8 mouse cellular contexts compared by ENCODE assay signal in the genomic region with DNA sequence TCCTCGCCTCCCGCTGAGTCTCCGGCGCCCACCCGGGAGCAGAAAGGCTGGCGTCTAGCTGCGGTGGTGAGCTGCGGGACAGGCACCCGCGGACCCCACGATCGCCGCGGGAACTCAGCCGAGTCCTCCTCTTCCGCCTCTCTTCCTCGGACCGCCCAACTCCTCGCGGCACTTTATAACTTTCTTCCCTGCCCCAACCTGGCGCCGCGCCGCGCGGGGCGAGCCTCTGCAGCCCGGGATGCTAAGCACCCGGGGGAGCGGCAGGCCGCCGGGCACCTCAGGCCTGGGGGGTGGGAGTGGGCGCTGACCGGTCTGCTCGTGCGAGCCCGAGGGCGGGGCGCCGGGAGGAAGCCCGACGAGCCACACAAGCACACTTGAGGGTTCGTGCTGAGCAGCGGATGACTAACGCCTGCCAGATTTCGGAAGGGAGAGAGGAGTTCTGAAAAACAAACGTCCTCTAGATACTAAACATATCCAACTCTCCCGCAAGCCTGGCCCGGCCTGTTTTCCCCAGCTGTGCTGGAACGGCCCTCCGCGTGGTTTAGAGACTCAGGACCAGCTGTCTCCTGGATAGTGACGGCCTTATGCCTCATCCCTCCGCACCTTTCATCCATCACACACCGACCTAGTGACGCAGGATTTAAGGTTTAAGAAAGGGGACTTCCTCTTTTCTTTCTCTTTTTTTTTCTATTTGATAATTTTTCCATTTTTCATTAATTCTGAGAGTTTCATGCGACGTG. TPM values are rescaled to one million over a fixed set of nuclear protein-coding genes. Genes with fewer than 3 reads are reported as not detected.
A peak's percentile ranks its signal among the peaks of the same experiment; 100 is the strongest.
DNase-seq lines count a peak whose midpoint lies in the region; ATAC-seq and TF ChIP-seq lines count a peak whose summit lies in the region.

A gene (minus strand): TSS at position 142 of the 740 bp plus-strand sequence.

- H3K27me3 ChIP-seq in ES-Bruce4 (ENCODE audit: control insufficient read depth, insufficient read depth, low read length, poor library complexity, severe bottlenecking), result peaks cover 15% of the 10 kb centered on the region
- H3K27me3 ChIP-seq in forebrain, postnatal 0 days (ENCODE audit: insufficient read depth, low read length), result no peaks in the 10 kb centered on the region
- peaks cover 2% of the 10 kb centered on the region; the same call in 1 of the 2 replicates for H3K27me3 ChIP-seq in lung, embryonic 16.5 days (ENCODE audit: control insufficient read depth, insufficient read depth, low read depth, low read length)

- peak within 1 kb of the TSS; percentile 28 for H3K9ac ChIP-seq in ES-Bruce4 (ENCODE audit: low read depth, poor library complexity, severe bottlenecking)
- peak within 1 kb of the TSS; percentile 50 for H3K9ac ChIP-seq in forebrain, postnatal 0 days
- H3K9ac ChIP-seq in lung, embryonic 16.5 days (ENCODE audit: low read length), result peak within 1 kb of the TSS; percentile 71

- H3K4me3 ChIP-seq in ES-Bruce4 (ENCODE audit: low read depth, low read length), result peak within 1 kb of the TSS; percentile 52
- H3K4me3 ChIP-seq in forebrain, postnatal 0 days (ENCODE audit: low read depth, low read length), result peak within 1 kb of the TSS; percentile 61
- H3K4me3 ChIP-seq in lung, embryonic 16.5 days (ENCODE audit: low read length), result peak within 1 kb of the TSS; percentile 76

- no peaks in the 10 kb centered on the region for H3K36me3 ChIP-seq in ES-Bruce4 (ENCODE audit: control insufficient read depth, insufficient read depth, low read length, poor library complexity, severe bottlenecking)
- no peaks in the 10 kb centered on the region for H3K36me3 ChIP-seq in forebrain, postnatal 0 days (ENCODE audit: insufficient read depth)
- peaks cover 4% of the 10 kb centered on the region; the same call in 1 of the 2 replicates for H3K36me3 ChIP-seq in lung, embryonic 16.5 days (ENCODE audit: control insufficient read depth, insufficient read depth, low read length)

- intact Hi-C loops in heart, postnatal 14 days (cut with DNase I), result loop anchor here (5.0 kb wide), 1 partner anchor 136 kb away; a partner anchor contains a TSS

- ATAC-seq in forebrain, postnatal 0 days, result peak; percentile 54
- ATAC-seq in lung, embryonic 16.5 days (ENCODE audit: low read depth), result peak; percentile 84
- ATAC-seq in neutrophil, adult 5-6 weeks (ENCODE audit: extremely low read depth, insufficient number of reproducible peaks, low FRiP score, poor library complexity, severe bottlenecking), result peak; percentile 43

- WGBS in forebrain, postnatal 0 days, result 4% methylated on average over 58 of the region's 58 CpGs
- WGBS in lung, embryonic 16.5 days, result 2% methylated on average over 52 of the region's 58 CpGs

- H3K4me1 ChIP-seq in ES-Bruce4 (ENCODE audit: control insufficient read depth, insufficient read depth, low read length), result no peaks in the 10 kb centered on the region
- H3K4me1 ChIP-seq in forebrain, postnatal 0 days (ENCODE audit: insufficient read depth), result no peaks in the 10 kb centered on the region
- H3K4me1 ChIP-seq in lung, embryonic 16.5 days (replicated peaks; ENCODE audit: control insufficient read depth, insufficient read depth, low read length), result peaks cover 17% of the 10 kb centered on the region

- no peak for TF ChIP-seq EP300 in ES-Bruce4 (IDR thresholded peaks at IDR 0.05; ENCODE audit: insufficient read depth, low read depth, low read length)

- H3K9me3 ChIP-seq in ES-Bruce4 (replicated peaks; ENCODE audit: control insufficient read depth, insufficient read depth, low read length, poor library complexity, severe bottlenecking), result no peaks in the 10 kb centered on the region
- H3K9me3 ChIP-seq in forebrain, postnatal 0 days (ENCODE audit: low read length), result no peaks in the 10 kb centered on the region
- no peaks in the 10 kb centered on the region for H3K9me3 ChIP-seq in lung, embryonic 16.5 days (ENCODE audit: control insufficient read depth, low read length)

- TF ChIP-seq CTCF in ES-Bruce4 (IDR thresholded peaks at IDR 0.05; ENCODE audit: low read depth, low read length), result no peak
- no peak for TF ChIP-seq CTCF in forebrain, postnatal 0 days (IDR thresholded peaks at IDR 0.05; ENCODE audit: low read depth)

- TF ChIP-seq POLR2A in ES-Bruce4 (IDR thresholded peaks at IDR 0.05; ENCODE audit: insufficient read depth, low read length), result no peak

- H3K27ac ChIP-seq in ES-Bruce4 (ENCODE audit: insufficient read depth, low read length), result no peak within 1 kb of the TSS
- no peak within 1 kb of the TSS for H3K27ac ChIP-seq in forebrain, postnatal 0 days (ENCODE audit: low read depth, low read length)
- H3K27ac ChIP-seq in lung, embryonic 16.5 days (ENCODE audit: low read length), result peak within 1 kb of the TSS; percentile 88

- DNase-seq in brain, adult 2 months (ENCODE audit: low read depth, low spot score), result peak; percentile 58
- peak; percentile 33 for DNase-seq in forebrain, postnatal 0 days
- DNase-seq in heart, postnatal 14 days, result peak; percentile 80 to 85
- DNase-seq in kidney, postnatal 36 days, result peak; percentile 47 to 81
- DNase-seq in urinary bladder, postnatal 10 days (ENCODE audit: low spot score), result peak; percentile 12

- H3K4me2 ChIP-seq in forebrain, postnatal 0 days (ENCODE audit: low read depth), result peak within 1 kb of the TSS; percentile 98
- peak within 1 kb of the TSS; percentile 79 for H3K4me2 ChIP-seq in lung, embryonic 16.5 days (ENCODE audit: low read depth, low read length)

RNA-seq across cellular contexts. Expression of the gene that starts here (rescaled TPM):
- polyA plus RNA-seq in ES-Bruce4 (2011; ENCODE audit: insufficient read depth, insufficient read length, low read depth, missing spikeins), result 1.3 and 2.0 TPM in 2 replicates
- total RNA-seq in forebrain, postnatal 0 days (2014; rRNA removed), result 3.4 and 5.1 TPM in 2 replicates
- polyA plus RNA-seq in forebrain, postnatal 0 days (2015; fragmentation: Nextera tagmentation; extraction: Ambion mirVana), result 1.2 and 1.9 TPM in 2 replicates
- total RNA-seq in heart, postnatal 14 days (2021), result 10 to 100 TPM; 69.3 to 73.9 TPM
- polyA plus RNA-seq in lung, embryonic 16.5 days (2015; fragmentation: Nextera tagmentation; extraction: Ambion mirVana), result 28.8 and 35.5 TPM in 2 replicates
- total RNA-seq in neutrophil, adult 5-6 weeks (2017), result 101 and 114 TPM in 2 replicates

Comparison
In these comparisons a context has a peak if more than half of its experiments do, and no peak if none do; other contexts are left out.
1. RNA of the gene that starts here (total RNA-seq): 101 to 114 TPM in neutrophil, adult 5-6 weeks and 69.3 to 73.9 TPM in heart, postnatal 14 days; 3.4 to 5.1 TPM in forebrain, postnatal 0 days; every median in the first group is over 10 times any median in the second.
2. DNase-seq: peak in every context shown above with its lines; median percentile 82 in heart, postnatal 14 days; 64 in kidney, postnatal 36 days; 58 in brain, adult 2 months; 33 in forebrain, postnatal 0 days; 12 in urinary bladder, postnatal 10 days.
3. Peak in every context shown above with its lines, with median percentiles within 50 percentile points of each other: H3K4me3 ChIP-seq, H3K9ac ChIP-seq and ATAC-seq.